Mouse (Mus musculus): Measurements from ENCODE around the gene Baiap2.

DNA sequence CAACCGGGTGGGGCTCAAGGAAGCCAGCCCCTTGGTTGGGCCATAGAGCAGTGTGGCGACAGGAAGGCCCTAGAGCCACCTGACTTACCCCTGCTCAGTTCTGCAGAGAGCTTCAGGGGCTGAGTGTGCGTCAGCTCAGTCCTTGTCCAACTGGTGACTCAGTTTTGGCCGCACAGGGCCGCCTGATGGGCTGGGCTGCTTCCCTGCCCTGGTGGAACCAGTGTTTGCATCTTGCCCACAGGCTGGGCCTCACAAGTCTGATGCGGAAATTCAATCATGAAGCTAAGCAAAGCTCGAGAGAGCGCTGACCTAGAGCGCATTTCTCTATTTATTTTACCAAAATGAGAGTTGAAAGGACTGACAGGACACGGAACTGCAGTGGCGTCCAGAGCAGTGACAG is 43.6 kb upstream of the Baiap2 start:
- TF ChIP-seq GATA1 (IDR thresholded peaks at IDR 0.05; ENCODE audit: low read length) (no peak), TAL1 (IDR thresholded peaks at IDR 0.05; ENCODE audit: low read length) (no peak)
